Mouse (Mus musculus) limb, embryonic 11.5 days (tissue): ENCODE measurements around the gene Gm10228. TPM values are rescaled to one million over a fixed set of nuclear protein-coding genes. Genes with fewer than 3 reads are reported as not detected.

Experiments used
- polyA plus RNA-seq: library from polyadenylated mRNA; unstranded; fragments of >200 nt; fragmentation: Nextera tagmentation; extraction: Ambion mirVana; gene quantifications from 2 replicates; pipeline ENCODE4 v1.2.1, GENCODE M21; 2014

Gm10228 gene
- polyA plus RNA-seq, 1 experiment from 2014 or later: not detected

Other genes with a start within 250 kb of the Gm10228 start
- not detected in 2 replicates for gene Gm20741, start 229.3 kb downstream of the Gm10228 start, polyA plus RNA-seq
- 0.23 TPM in 1 of 2 replicates, not detected in the other for gene Krtap15, start 221.3 kb downstream of the Gm10228 start, polyA plus RNA-seq
- not detected in 2 replicates for gene Krtap14, start 215.3 kb downstream of the Gm10228 start, polyA plus RNA-seq
- not detected in 2 replicates for gene Krtap19-1, start 172.1 kb downstream of the Gm10228 start, polyA plus RNA-seq
- not detected in 2 replicates for gene Krtap19-2, start 167.2 kb downstream of the Gm10228 start, polyA plus RNA-seq
- not detected in 2 replicates for gene Krtap19-3, start 163.4 kb downstream of the Gm10228 start, polyA plus RNA-seq
- gene Krtap19-4, start 156.4 kb downstream of the Gm10228 start, polyA plus RNA-seq: not detected in 2 replicates
- gene Krtap19-5, start 145.0 kb downstream of the Gm10228 start, polyA plus RNA-seq: not detected in 2 replicates
- gene Krtap19-9b, start 109.2 kb downstream of the Gm10228 start, polyA plus RNA-seq: not detected in 2 replicates
- not detected in 2 replicates for gene Krtap16-3, start 78.6 kb downstream of the Gm10228 start, polyA plus RNA-seq
- gene Krtap22-2, start 30.7 kb downstream of the Gm10228 start, polyA plus RNA-seq: not detected in 2 replicates
- gene Gm10229, start 26.2 kb downstream of the Gm10228 start, polyA plus RNA-seq: not detected in 2 replicates
- not detected in 2 replicates for gene Krtap6-1, start 9.8 kb downstream of the Gm10228 start, polyA plus RNA-seq
- not detected in 2 replicates for gene Krtap6-5, start 6.4 kb upstream of the Gm10228 start, polyA plus RNA-seq
- gene 1110025L11Rik, start 22.5 kb upstream of the Gm10228 start, polyA plus RNA-seq: not detected in 2 replicates
- gene Krtap6-3, start 42.5 kb upstream of the Gm10228 start, polyA plus RNA-seq: not detected in 2 replicates
- gene Gm6358, start 99.4 kb upstream of the Gm10228 start, polyA plus RNA-seq: not detected in 2 replicates
- gene Gm10061, start 109.6 kb upstream of the Gm10228 start, polyA plus RNA-seq: not detected in 2 replicates
- not detected in 2 replicates for gene Gm9789, start 116.5 kb upstream of the Gm10228 start, polyA plus RNA-seq
- not detected in 2 replicates for gene Gm7735, start 128.0 kb upstream of the Gm10228 start, polyA plus RNA-seq
- not detected in 2 replicates for gene 1110057P08Rik, start 133.3 kb upstream of the Gm10228 start, polyA plus RNA-seq
- not detected in 2 replicates for gene Krtap20-2, start 164.4 kb upstream of the Gm10228 start, polyA plus RNA-seq